Mouse (Mus musculus): ENCODE measurements around the gene Olfr728.

Olfr728 gene

DNA sequence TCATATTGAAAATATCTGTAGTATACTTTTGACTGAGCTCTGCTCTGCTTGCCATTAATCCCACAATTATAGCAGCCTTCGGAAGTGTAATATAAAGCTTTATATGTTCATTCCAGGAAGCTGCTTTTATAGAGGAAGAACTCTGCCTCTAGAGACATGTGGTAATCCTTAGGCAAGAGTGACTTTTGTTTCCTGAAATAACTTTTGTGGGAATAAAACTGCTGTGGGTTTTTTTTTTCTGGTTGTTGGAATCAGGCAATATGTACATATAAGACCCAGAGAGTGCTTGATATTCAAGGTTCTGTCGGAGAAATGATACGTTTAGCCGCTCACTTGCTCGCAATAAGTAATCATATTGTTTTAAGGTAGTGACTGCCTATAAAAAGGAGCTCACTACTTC is at the start of gene Olfr728:
TSS of gene Olfr728 (minus strand) at position 101 of the 400 bp plus-strand sequence.
- DNase-seq (ENCODE audit: low read depth, low spot score): no peak

DNA sequence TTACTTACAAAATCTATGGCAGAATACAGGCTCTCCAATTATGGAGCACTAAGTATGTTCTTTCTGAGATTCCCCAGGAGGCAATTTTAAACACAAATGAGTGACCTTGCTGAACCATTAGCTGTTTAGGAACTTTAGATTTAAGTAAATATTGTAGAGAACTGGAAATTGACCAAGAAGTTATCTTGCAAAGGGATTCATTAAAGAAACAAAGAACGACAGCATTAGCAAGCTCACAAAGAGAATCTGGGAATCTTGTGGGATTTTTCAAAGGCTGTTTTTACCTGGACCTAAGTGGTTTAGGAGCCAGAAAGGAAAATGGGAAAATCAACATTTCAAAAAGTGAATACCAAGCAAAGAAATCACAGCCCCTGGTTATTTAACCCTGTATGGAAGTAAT is 45.6 kb upstream of the Olfr728 start, which contains the start of gene Olfr730:
TSS of gene Olfr730 (minus strand) at position 101 of the 400 bp plus-strand sequence.
- DNase-seq (ENCODE audit: low read depth, low spot score): peak; percentile 0

DNA sequence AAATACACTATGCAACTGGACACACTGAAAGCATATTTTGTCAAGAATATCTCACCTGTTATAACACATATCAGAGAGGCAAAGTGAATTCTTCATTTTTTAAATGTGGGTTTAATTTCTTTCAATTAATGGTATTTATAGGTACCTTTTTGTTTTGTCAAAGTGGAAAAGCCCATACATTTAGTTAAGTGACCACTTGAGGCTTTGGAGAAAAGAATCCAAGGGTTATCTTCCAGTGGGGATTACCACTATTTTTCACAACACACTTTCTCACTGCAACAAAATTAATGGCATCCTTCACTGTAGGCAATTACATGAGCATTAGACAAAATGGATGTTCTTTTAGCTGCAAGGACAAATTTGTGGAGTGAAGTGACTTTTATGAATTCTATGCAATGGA is 10.3 kb upstream of the Olfr728 start, which contains the start of gene Olfr729:
TSS of gene Olfr729 (minus strand) at position 101 of the 400 bp plus-strand sequence.
- DNase-seq (ENCODE audit: low read depth, low spot score): no peak

DNA sequence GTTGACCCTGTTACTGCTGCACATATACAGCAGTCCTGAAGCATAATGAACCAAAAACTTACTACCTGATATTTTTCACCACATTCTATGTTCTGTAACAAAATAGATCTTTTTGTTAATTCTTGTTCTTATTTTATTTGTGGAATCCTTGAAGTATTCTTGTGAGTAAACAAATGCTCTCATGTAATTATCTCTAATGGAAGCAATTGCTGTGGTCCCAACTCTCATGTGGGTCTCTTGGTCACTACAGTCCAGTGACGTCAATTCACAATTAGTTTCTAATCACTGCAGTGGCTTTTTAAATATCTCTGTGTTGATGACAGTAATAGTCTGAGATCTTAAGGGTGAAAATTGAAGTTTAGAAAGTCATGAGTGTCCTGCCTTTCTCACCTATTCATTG is 19.6 kb downstream of the Olfr728 start, which contains the start of gene Olfr727:
TSS of gene Olfr727 (plus strand) at position 301 of the 400 bp plus-strand sequence.
- no peak for DNase-seq (ENCODE audit: low read depth, low spot score)

DNA sequence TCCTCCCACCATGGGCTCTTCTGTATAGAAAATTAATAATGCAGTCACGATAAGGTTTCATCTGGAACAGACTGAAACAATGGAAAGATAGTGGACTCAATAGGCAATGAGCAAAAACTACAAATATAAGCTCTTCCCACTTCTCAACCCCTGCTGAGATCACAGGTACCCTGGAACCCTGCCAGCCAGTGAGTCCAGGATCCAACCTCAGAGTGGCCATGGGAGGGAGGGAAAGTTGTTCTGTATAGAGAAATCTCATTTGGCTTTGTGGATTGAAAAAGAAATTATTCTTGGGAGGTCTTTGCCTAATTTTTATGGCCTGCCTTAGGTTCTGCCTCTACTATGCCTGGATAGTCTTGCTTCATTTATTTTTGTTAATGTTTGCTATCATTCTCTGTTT is 51.6 kb downstream of the Olfr728 start, which contains the start of gene Olfr726:
TSS of gene Olfr726 (minus strand) at position 101 of the 400 bp plus-strand sequence.
- no peak for DNase-seq (ENCODE audit: low read depth, low spot score)

Measured in brain, adult 2 months (tissue).